Mouse (Mus musculus) hindbrain, postnatal 0 days (tissue): Measurements from ENCODE around the gene 2900026A02Rik. TPM values are rescaled to one million over a fixed set of nuclear protein-coding genes. Genes with fewer than 3 reads are reported as not detected.

Source experiments
- ATAC-seq: fragments of 200-750 bp; cut with Nextera tagmentation; 2 replicates; pipeline ENCODE4 v1.8.0; 2017; ENCODE audit warnings: mild to moderate bottlenecking, moderate TSS enrichment, moderate library complexity
- DNase-seq: peaks from one replicate; pipeline ENCODE4 v3.0.0-alpha.2; 2015; ENCODE audit warnings: low spot score
- H3K27ac ChIP-seq: fragments of 300-500 bp; sonication (generic); 2 replicates; pipeline ENCODE4 v1.5.1; 2014; ENCODE audit warnings: mild to moderate bottlenecking
- H3K27me3 ChIP-seq: fragments of 300-500 bp; sonication (generic); 2 replicates; pipeline ENCODE4 v1.6.1; 2014; ENCODE audit warnings: low read length, mixed read lengths; ENCODE audit not compliant: insufficient read depth
- H3K36me3 ChIP-seq: fragments of 300-500 bp; sonication (generic); 2 replicates; pipeline ENCODE4 v1.6.1; 2014; ENCODE audit warnings: low read length, mixed read lengths; ENCODE audit not compliant: insufficient read depth
- H3K4me1 ChIP-seq: fragments of 300-500 bp; sonication (generic); 2 replicates; pipeline ENCODE4 v1.6.1; 2014; ENCODE audit warnings: antibody characterized with exemption, low read length, mixed read lengths; ENCODE audit not compliant: insufficient read depth
- H3K4me2 ChIP-seq: fragments of 300-500 bp; sonication (generic); 2 replicates; pipeline ENCODE4 v1.6.1; 2014; ENCODE audit warnings: low read depth, mild to moderate bottlenecking, low read length, moderate library complexity, mixed read lengths
- H3K4me3 ChIP-seq: fragments of 300-500 bp; sonication (generic); 2 replicates; pipeline ENCODE4 v1.5.1; 2014; ENCODE audit warnings: low read length
- H3K9ac ChIP-seq: fragments of 300-500 bp; sonication (generic); replicated peaks from 2 replicates; pipeline ENCODE4 v1.6.1; 2014; ENCODE audit warnings: mild to moderate bottlenecking, low read length, moderate library complexity, mixed read lengths
- H3K9me3 ChIP-seq: fragments of 300-500 bp; sonication (generic); 2 replicates; pipeline ENCODE4 v1.6.1; 2016; ENCODE audit warnings: low read length, mixed read lengths
- CTCF ChIP-seq: IDR thresholded peaks from 2 replicates; pipeline ENCODE4 v1.5.1; 2016; ENCODE audit warnings: antibody characterized with exemption, control low read depth, low read depth
- WGBS: fragments of 180-500 bp; shearing (Covaris S2); extraction: QIAGEN DNeasy Blood & Tissue Kit; methylation state at CpG from one replicate; pipeline ENCODE4 v1.1.7; 2014; 5-methylcytosine and 5-hydroxymethylcytosine counted together
- polyA plus RNA-seq: library from polyadenylated mRNA; unstranded; fragments of >200 nt; fragmentation: Nextera tagmentation; extraction: Ambion mirVana; gene quantifications from 2 replicates; pipeline ENCODE4 v1.2.1, GENCODE M21; 2015
- total RNA-seq: library from RNA; depleted of rRNA; stranded (reverse); fragments of >200 nt; gene quantifications from 2 replicates; pipeline ENCODE4 v1.2.3, GENCODE M21; 2014

2900026A02Rik gene
- total and polyA plus RNA-seq, 2 experiments from 2014 or later, result 3.1 to 10.6 TPM

DNA sequence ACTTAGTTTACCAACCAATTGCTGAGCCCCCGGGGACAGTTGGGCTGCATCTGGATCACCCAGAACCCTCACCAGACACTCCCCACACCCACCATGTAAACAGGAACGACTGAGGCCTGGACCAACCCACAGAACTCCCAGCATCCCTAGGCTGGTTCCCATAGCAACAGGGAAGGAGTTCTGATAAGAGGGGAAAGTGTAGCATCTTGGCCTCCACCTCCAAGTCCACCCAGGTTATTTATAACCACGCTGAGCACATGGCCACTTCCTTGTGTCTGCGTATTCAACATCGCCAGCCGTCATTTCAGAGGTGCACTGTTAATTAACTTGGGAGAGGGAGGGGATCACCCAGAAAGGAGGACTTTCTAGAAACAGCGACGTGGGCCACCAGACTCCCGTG lies 75.9 kb downstream of the 2900026A02Rik start:
- no peak for TF ChIP-seq CTCF
- no peaks in the 10 kb centered on the region for H3K9me3 ChIP-seq
- peak overlapping the region; percentile 56; the same call in 1 of the 2 replicates for H3K27ac ChIP-seq
- H3K4me2 ChIP-seq, result no peak overlapping the region
- peaks cover 5% of the 10 kb centered on the region; the same call in 1 of the 2 replicates for H3K4me1 ChIP-seq
- no peaks in the 10 kb centered on the region for H3K36me3 ChIP-seq
- DNase-seq (peak; percentile 52), ATAC-seq (no peak)
- WGBS, result 47% methylated on average over 9 of the region's 9 CpGs
- no peak overlapping the region for H3K4me3 ChIP-seq
- H3K27me3 ChIP-seq, result no peaks in the 10 kb centered on the region
- H3K9ac ChIP-seq, result no peak overlapping the region

DNA sequence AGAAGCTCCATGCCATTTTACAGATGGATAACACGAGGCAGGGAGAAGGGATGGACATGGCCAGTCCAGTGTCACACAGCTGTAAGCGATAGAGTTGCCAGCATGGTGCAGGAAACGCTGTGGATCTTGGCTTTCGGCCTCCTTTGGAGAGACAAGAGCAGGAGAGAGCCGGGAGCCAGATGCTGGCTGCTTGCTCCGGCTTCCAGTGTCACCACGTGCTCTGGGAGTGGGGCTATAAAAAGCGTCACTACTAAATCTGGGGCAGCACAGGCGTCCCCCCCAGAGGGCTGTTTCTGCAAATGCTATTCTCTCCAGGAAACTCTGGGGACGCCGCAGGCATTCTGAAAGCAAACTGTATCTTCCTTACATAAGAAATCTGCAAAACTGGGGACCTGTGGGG lies 78.5 kb downstream of the 2900026A02Rik start:
- H3K36me3 ChIP-seq, result no peaks in the 10 kb centered on the region
- no peak overlapping the region for H3K4me2 ChIP-seq
- TF ChIP-seq CTCF, result no peak
- no peaks in the 10 kb centered on the region for H3K9me3 ChIP-seq
- no peak overlapping the region for H3K9ac ChIP-seq
- 36% methylated on average over 11 of the region's 11 CpGs for WGBS
- peak; percentile 68 for DNase-seq
- H3K27me3 ChIP-seq, result no peaks in the 10 kb centered on the region
- ATAC-seq, result peak; percentile 44; the same call in 1 of the 2 replicates
- peaks cover 15% of the 10 kb centered on the region; the same call in 1 of the 2 replicates for H3K4me1 ChIP-seq
- no peak overlapping the region for H3K4me3 ChIP-seq
- peak overlapping the region; percentile 67 for H3K27ac ChIP-seq

DNA sequence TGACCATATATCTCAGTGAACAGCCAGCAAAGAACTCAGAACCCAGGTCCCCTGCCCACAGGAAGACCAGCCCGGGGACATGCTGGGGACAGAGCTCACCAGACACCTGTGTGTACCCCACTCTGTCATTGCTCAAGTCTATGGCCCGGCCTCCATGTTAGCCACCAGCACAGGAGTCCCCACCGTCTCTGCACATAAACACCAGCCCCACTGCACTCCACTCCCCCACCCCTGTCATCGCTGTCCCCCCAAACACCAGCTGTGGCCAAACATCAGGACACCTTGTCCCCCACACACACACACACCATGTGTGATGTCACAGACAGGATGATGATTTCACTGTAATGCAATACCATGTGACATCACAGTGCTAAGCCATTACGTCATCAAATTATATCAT lies 79.0 kb downstream of the 2900026A02Rik start:
- Histone ChIP-seq H3K36me3 (no peaks in the 10 kb centered on the region), H3K4me1 (peaks cover 15% of the 10 kb centered on the region; the same call in 1 of the 2 replicates), H3K27ac (peak overlapping the region; percentile 67), H3K9ac (no peak overlapping the region), H3K4me3 (no peak overlapping the region), H3K4me2 (no peak overlapping the region), H3K9me3 (no peaks in the 10 kb centered on the region), H3K27me3 (no peaks in the 10 kb centered on the region)
- DNase-seq, result no peak
- no peak for ATAC-seq
- WGBS, result 91% methylated on average over 5 of the region's 5 CpGs
- TF ChIP-seq CTCF, result no peak

DNA sequence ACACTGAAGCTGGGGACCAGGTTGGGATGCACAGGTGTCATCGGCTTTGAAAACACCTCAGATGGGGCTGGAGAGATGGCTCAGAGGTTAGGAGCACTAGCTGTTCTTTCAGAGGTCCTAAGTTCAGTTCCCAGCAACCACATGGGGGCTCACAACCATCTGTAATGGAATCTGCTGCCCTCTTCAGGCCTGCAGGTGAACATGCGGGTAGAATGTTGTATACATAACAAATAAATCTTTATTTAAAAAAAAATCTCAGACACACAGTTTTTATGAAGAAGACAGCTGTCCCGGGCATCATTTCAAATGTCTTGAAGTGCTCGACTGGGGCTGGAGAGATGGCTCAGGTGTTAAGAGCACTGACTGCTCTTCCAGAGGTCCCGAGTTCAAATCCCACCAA lies 80.2 kb downstream of the 2900026A02Rik start:
- DNase-seq (no peak), ATAC-seq (no peak)
- no peaks in the 10 kb centered on the region for H3K36me3 ChIP-seq
- 98% methylated on average over 5 of the region's 5 CpGs for WGBS
- peaks cover 15% of the 10 kb centered on the region; the same call in 1 of the 2 replicates for H3K4me1 ChIP-seq
- H3K4me3 ChIP-seq, result no peak overlapping the region
- no peaks in the 10 kb centered on the region for H3K9me3 ChIP-seq
- no peak overlapping the region for H3K27ac ChIP-seq
- peak; percentile 41 for TF ChIP-seq CTCF
- no peaks in the 10 kb centered on the region for H3K27me3 ChIP-seq
- no peak overlapping the region for H3K9ac ChIP-seq
- no peak overlapping the region for H3K4me2 ChIP-seq

DNA sequence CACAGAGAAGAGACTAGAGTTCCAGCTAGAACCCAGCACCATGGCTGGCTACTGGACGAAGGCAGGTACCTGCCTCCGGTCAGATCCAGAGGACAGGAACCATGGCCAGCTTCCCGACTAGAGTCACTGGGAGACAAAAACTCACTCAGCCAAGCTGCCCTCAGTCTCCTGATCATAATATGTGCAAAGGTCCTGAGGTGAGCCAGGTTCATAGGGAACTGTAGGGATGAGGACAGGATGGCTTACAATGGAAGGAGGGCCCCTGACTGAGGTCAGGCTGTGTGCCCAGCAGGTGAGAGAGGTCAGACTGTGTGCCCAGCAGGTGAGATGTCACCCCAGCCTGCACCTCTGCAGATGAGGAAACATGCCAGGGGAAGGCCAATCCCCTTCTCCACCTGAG lies 81.0 kb downstream of the 2900026A02Rik start:
- no peak overlapping the region for H3K4me3 ChIP-seq
- H3K9ac ChIP-seq, result no peak overlapping the region
- H3K4me2 ChIP-seq, result no peak overlapping the region
- no peaks in the 10 kb centered on the region for H3K36me3 ChIP-seq
- no peak overlapping the region for H3K27ac ChIP-seq
- ATAC-seq, result no peak
- DNase-seq, result no peak
- TF ChIP-seq CTCF, result no peak
- no peaks in the 10 kb centered on the region for H3K27me3 ChIP-seq
- peaks cover 13% of the 10 kb centered on the region; the same call in 1 of the 2 replicates for H3K4me1 ChIP-seq
- no peaks in the 10 kb centered on the region for H3K9me3 ChIP-seq
- WGBS, result 95% methylated on average over 3 of the region's 3 CpGs

DNA sequence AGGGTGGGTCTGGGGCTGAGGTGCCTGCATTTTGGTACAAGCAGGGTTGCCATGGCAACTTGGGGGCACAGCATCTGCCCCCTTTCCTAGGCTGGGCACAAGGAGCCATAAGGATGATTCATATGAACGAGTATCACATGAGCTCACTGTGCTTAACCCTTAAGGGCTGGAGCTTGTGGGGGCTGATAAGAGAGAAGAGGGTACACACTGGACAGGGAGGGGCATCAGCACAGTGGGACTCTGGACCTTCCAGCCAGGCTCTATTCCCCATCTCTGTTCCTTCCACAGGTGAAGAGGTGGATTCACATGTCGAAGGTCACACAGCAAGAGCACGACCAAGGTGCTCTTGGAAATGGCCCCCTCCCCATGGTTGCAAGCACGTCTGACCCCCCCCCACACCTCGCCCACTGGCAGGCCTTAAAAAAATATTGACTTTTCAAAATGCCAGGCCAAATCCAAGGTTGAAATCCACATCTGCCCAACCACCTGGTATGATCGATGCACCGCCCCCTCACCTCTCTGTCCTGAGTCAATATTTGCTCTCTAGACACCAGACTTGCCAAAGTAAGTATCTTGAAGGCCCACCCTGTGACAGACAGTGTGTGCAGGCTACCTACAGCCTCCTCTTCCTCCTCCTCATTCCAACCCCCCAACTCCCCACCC lies 81.8 kb downstream of the 2900026A02Rik start:
- Histone ChIP-seq H3K36me3 (no peaks in the 10 kb centered on the region), H3K27ac (peak overlapping the region; percentile 9), H3K9ac (peak overlapping the region; percentile 60), H3K4me2 (peak overlapping the region; percentile 90), H3K4me3 (peak overlapping the region; percentile 38), H3K9me3 (no peaks in the 10 kb centered on the region), H3K4me1 (0 out of 2 replicates have a peak, but pooled peaks cover 10% of the 10 kb centered on the region), H3K27me3 (no peaks in the 10 kb centered on the region)
- ATAC-seq, result peak; percentile 30
- 55% methylated on average over 7 of the region's 7 CpGs for WGBS
- DNase-seq, result no peak
- TF ChIP-seq CTCF, result no peak
